Mouse (Mus musculus) adrenal gland, postnatal 10 days (tissue): ENCODE measurements around the gene Sbno2. TPM values are rescaled to one million over a fixed set of nuclear protein-coding genes. Genes with fewer than 3 reads are reported as not detected.

Experiments used
- DNase-seq: peaks from one replicate; pipeline ENCODE4 v3.0.0; 2021; ENCODE audit warnings: mixed read lengths
- total RNA-seq, 2 experiments: library from RNA; stranded (reverse); gene quantifications; 2 replicates each; pipeline ENCODE4 v1.2.3; 2021

Sbno2 gene
- total RNA-seq, 2 experiments from 2014 or later, result 37.5 to 55.7 TPM

- DNase-seq, result no peak
Measured at GRCm38 (mm10) chr10:80091527-80091926, 13.8 kb downstream of the Sbno2 start.

DNA sequence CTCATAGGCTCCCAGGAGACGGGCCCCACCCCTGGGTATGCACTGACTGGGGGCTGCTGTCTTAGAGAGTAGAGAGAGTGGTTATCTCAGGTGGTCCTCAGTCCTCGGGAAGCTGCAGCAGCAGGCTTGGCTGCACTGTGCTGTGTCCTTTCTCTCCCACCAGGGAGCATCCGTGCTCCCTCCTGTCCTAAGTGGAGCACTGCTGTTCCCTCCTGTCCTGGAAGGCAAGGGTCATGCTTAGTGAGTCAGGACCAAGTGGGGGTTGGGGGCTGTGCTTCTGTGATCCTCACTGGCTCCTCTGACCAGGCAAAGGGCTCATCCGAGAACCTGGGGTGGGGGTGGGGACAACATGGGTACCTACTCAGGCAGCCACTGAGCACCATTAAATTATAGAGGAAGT is 16.2 kb downstream of the Sbno2 start:
- no peak for DNase-seq

DNA sequence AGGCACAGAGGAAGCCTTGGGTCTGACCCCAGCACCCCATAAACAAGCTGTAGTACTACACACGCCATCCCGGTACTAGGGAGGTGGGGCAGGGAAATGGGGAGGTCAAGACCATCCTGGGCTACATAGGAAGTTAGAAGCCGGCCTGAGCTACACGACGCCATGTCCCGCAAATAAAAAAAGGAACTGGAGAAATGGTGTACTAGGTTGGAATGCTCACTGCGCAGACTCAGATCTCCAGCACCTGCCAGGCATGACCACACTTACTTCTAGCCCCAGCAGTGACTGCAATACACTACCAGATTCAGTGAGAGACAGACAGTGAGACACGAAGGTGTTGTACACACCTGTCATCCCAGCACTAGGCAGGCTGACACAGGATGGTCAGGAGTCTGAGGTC is 17.9 kb downstream of the Sbno2 start:
- DNase-seq, result no peak

DNA sequence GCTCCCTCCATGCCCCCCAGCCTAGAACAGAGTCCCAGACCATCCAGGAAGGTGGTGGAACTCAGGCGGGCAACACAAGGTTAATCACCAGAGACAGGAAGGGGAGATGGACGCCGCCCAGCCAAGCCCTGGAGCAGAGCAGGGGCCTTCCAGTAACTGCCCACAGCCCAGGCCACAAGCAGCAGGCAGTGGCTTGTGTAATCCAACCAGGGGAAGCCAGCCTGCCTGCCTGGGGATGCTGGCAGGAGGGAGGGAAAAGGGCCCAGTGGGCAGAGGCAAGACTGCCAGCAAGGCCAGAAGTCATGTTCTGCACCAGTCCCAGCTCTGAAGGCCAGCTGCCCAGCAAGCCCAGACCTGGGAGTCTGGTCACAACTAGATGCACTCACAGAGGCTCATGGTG is 18.5 kb downstream of the Sbno2 start:
- DNase-seq, result peak; percentile 76

DNA sequence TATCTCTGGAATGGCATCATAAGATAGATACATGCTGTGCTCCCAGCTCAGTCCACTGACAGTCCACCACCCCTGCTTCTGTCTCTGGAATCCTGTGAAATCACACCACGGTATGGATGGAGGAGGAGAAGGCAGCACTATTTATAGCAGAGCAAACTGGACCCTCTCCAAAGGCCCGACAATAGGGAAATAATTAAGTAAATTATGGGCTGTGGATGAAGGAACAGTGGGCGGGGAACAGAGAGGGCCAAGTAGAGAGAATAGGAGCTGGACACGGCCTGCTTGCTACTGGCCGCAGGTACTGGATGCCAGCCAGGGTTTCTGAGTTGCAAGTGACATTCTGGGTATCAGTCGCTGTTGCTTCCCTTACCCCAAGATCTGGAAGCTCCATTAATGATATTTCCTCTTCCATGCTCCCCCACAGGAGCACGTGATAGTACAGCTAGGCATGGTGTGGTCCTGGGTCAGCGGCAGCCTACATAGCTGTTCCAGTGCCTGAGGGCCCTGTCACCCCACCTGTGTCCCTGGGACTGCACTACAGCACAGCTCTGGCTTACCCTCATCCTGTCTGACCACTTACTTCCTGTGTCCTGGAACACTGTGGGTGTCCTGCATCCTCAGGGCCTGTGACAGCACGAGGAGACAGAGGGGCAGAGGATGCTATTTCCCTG is 20.4 kb downstream of the Sbno2 start:
- peak; percentile 70 for DNase-seq

DNA sequence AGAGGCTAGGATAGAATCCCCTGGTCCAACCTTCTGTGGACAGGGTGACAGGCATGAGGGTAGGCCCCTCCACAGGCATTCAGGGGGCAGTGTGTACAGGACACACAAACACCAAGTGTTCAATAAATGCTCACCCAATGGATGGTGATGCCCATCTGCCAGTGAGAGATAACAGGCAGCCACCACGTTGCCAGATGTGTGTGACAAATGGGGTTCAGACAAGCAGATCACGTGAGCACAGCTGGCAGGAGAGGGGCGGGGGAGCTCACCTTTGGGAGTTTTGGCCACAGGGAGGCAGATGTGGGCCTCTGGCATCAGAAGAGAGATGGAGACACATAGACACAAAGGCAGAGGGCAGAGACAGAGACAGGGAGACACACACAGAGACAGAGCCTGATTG is 24.3 kb downstream of the Sbno2 start:
- no peak for DNase-seq

DNA sequence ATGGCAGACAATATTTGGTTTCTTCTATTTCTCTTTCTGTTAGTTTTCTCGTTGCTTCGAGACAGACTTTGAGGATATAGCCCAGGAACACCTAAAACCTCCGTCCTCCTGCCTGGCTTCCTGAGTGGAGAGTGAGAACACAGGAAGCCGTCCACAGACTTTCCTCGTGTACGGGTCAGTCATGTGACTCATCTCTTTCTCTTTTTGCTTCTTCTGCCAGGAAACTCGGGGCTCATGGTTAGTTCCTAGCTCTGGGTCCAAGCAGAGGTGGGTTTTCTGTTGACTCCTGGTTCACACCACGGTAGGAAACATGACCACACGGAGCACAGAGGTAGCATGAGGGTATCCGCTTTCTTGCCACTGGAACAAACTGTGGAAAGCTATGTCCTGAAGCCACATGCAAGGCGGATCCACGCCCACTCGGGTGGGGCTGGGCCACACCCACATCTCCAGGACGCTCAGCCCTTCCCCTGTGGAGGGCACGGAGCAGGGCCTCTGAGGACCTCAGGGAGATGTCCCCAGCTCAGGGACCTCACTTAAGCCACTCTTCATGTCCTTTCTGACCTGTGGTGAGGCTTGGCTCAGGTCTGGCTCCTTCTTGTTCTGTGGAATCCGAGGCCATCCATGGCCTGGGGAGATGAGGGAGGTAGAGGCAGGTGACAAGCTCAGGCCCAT is 24.8 kb downstream of the Sbno2 start:
- no peak for DNase-seq

- DNase-seq, result no peak
Measured at GRCm38 (mm10) chr10:80078366-80078765, 27.0 kb downstream of the Sbno2 start.

GRCm38 (mm10) chr10:80077312-80077711 is 28.1 kb downstream of the Sbno2 start:
- no peak for DNase-seq

DNA sequence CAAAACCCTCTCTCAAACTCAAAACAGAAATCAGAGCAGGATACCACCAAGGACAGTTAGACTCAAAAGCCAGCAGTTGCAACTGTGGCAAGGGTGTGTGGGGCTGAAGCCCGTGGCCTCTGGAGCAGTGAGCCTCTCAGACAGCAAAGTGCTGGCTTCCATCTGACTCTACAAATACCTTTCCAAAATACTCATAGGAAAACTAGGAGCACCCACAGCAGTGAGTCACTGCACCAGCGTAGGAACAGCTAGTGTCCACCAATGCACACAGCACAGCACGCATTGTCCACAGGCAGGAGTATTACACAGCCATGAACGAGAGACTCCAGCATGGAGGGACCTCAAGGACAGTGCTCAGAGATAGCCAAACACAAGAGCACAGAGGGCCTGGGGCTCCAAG is 29.0 kb downstream of the Sbno2 start:
- no peak for DNase-seq

- DNase-seq, result no peak
Measured at GRCm38 (mm10) chr10:80075924-80076323, 29.4 kb downstream of the Sbno2 start.

DNA sequence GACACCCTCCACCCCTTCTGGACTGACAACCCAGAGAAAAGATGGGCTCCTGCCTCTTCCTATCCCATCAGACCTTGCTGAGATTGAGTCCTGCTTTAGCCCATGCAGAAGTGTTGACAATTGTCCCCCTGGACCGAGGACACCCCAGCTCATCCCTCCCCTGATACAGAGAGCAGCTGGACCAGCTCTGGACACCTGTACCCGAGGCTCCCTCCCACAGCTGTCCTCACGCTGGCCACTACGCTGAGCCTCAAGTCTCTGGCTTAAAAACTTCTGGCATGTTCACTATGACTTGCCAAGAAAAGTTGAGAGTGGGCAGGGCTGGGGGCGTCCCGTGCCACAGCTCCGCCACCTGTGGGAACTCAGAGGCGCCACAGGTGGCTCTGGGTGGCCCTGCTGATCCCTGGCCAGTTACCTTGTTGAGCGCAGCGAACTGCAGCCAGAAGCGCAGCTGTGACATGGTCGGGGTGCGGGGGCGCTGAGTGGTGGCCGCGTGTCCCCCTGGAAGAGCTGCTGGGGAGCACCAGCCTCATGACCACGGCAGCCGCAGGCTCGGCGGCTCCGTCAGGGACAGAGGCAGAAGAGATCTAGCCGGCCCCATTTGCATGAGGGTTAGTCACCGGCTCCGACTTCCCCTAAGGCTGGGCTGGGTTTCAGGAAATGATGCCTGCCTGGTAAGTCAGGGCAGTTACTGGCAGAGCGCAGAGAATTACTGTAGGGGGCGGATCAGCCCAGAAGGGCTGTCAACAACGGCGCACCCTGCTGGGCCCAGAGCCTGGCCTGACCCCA is 30.4 kb downstream of the Sbno2 start:
- DNase-seq, result peak; percentile 85

DNA sequence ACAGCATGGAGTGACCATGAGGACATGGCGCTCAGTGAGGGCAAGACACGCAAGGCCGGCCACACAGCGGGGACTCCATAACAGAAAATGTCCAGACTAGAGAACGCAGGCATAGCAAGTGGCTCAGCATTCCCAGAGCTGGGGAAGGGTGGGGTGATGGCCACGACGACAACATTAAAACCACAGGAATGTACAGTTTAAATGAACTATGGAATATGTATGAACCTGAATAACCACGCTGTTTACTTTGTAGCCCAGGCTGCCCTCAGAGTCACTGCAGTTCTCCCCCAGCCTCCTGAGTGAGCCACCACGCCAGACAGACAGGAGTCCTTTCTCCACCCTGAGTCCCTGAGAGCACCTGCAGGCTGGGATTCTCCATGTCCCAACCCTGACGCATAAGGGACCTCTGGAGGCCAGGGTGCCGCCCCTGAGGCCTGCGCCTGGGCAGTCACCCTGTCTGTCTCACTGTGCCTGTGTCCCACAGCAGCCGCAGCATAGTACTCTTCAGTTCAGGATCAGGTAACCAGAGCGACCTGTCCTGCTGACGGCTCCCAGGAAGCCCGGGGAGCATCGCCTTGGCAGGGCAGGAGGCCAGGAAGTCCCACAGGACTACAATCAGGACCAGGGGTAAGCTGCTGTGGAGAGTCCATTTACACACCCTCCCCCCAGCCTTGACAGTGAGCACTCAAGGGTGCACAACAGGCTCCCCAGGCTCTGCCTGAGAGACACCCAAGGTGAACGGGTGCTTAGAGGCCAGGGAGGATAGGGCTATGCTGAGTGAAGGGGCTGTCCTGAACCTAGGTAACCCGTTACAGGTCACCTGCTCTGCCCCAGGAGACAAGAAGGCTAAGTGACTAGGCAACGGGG is 32.5 kb downstream of the Sbno2 start:
- peak; percentile 62 for DNase-seq

GRCm38 (mm10) chr10:80071516-80071900 is 33.9 kb downstream of the Sbno2 start:
- no peak for DNase-seq

DNA sequence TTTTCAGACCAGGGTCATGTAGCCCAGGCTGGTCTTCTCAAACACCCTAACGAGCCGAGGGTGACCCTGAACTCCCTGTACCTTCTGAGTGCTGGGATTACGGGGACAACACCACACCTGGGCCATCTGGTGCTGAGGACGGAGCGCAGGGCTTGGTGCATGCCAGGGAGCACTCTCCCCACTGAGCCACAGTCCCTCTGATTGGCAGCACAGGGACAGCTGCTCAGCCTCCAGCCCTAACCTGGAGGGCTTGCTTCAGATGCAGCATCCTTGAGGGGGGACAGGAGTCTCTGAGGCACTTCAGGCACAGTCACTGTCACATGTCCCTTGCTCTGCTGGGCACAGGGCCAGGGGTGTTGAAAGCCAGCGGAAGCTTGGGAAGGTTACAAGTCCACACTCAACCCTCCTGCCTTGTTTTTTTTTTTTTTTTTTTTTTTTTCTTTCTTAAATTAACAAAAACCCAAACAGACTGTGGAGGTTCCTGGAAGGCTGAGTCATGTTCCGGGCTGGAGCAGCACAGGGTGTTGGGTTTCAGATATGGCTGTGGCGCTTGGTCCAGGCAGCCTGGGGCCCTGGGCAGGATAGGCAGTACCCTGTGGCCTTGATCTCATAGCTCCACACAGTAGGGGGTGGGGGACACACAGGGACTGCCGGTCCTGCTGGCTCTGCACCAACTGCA is 34.4 kb downstream of the Sbno2 start:
- DNase-seq, result peak; percentile 96

GRCm38 (mm10) chr10:80069948-80070450 is 35.4 kb downstream of the Sbno2 start:
- DNase-seq, result peak; percentile 57

DNA sequence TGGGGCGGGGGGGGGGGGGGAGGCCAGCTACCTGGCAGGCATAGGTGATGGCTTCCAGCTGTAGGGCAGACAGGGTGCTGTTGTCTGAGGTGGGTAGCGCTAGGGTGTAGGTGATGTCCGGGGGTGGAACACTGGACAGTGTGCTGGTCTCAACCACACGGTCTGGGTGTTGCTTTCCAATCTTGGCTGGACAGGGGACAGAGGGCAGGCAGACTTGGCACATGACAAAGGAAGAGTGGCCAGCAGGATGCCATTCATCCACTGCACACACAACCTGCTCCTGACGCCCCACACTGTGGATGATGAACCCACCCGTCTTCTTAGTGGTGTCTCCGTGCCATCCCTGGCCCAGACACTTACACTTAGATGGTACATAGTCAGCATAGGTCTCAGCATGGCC is 36.1 kb downstream of the Sbno2 start:
- no peak for DNase-seq

DNA sequence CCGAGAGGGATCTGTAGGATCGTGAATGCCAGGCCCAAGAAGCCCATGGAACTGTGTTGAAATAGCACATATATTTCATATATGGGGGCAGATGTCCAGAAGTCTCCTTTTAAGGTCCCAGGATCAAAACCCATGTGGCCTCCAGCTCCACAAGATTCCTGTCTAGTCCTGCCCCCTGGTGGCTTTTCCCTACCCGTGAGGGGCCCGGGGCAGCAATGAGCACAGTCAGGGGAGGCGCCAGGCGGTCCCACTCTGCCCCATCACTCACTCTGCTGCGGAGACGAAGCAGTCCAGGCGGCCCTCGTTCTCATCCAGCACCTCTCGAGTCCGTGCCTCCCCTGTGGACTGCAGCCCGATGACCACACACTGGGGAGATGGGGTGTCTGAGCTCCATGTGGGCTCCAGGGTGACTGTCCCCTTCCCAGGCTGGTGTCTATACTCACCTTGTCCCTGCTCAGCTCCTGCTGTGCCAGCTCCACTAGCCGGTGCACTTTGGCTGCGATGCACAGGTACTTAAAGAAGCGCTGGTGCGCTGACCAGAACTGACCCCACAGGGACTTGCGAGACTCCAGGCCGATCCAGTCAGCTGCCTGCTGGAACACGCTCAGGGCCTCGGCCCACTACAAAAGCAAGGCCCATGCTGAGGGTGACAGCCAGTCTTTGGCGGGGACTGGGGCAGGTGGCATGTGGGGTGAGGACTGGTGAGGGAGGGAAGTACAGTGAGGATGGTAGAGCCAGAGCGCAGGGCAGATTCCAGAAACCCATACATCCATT is 41.3 kb downstream of the Sbno2 start:
- DNase-seq, result no peak

DNA sequence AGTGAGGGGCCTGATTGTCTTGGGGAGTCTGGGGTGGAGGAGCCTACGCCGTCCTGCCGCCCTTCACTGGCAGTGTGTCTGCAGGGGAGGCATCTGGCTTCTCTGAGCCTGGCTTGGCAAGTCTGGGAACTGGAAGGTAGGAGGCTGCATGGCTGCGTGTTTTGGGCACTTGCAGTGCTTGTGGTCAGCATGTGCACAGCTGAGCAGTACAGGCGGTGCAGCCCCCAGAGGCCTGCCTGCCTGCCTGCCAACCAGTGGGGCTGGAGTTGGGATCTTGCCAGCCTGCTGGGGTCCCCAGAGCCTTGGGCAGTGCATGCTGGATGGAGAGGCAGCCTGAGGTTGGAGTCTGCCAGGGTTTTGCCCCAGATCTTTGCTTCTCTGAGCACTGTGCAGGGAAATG is 42.3 kb downstream of the Sbno2 start:
- peak; percentile 85 for DNase-seq

GRCm38 (mm10) chr10:80057683-80058326 is 47.6 kb downstream of the Sbno2 start:
- peak; percentile 63 for DNase-seq
